Mouse (Mus musculus) embryonic facial prominence, embryonic 14.5 days (tissue): ENCODE results near the gene Prpf8. TPM values are rescaled to one million over a fixed set of nuclear protein-coding genes. Genes with fewer than 3 reads are reported as not detected.

Source experiments
- ATAC-seq: fragments of 200-750 bp; cut with Nextera tagmentation; 2 replicates; pipeline ENCODE4 v1.8.0; 2017; ENCODE audit warnings: low read depth, moderate number of reproducible peaks, moderate TSS enrichment
- DNase-seq: peaks from one replicate; pipeline ENCODE4 v3.0.0-alpha.2; 2015; ENCODE audit warnings: low spot score
- H3K27ac ChIP-seq: fragments of 300-500 bp; sonication (generic); replicated peaks from 2 replicates; pipeline ENCODE4 v1.5.1; 2014; ENCODE audit warnings: low read depth, mild to moderate bottlenecking, low read length, moderate library complexity
- H3K27me3 ChIP-seq: fragments of 300-500 bp; sonication (generic); replicated peaks from 2 replicates; pipeline ENCODE4 v1.6.1; 2014; ENCODE audit warnings: low read length; ENCODE audit not compliant: control insufficient read depth, insufficient read depth
- H3K36me3 ChIP-seq: fragments of 300-500 bp; sonication (generic); 2 replicates; pipeline ENCODE4 v1.6.1; 2014; ENCODE audit warnings: low read length, mixed read lengths; ENCODE audit not compliant: control insufficient read depth, insufficient read depth
- H3K4me1 ChIP-seq: fragments of 300-500 bp; sonication (generic); 2 replicates; pipeline ENCODE4 v1.6.1; 2014; ENCODE audit warnings: antibody characterized with exemption, low read length; ENCODE audit not compliant: control insufficient read depth, insufficient read depth
- H3K4me2 ChIP-seq: fragments of 300-500 bp; sonication (generic); 2 replicates; pipeline ENCODE4 v1.6.1; 2014; ENCODE audit warnings: low read depth, mild to moderate bottlenecking, low read length, moderate library complexity, mixed read lengths
- H3K4me3 ChIP-seq: fragments of 300-500 bp; sonication (generic); 2 replicates; pipeline ENCODE4 v1.5.1; 2014; ENCODE audit warnings: low read depth, mild to moderate bottlenecking, low read length
- H3K9ac ChIP-seq: fragments of 300-500 bp; sonication (generic); 2 replicates; pipeline ENCODE4 v1.6.1; 2014; ENCODE audit warnings: low read depth, mild to moderate bottlenecking, low read length, moderate library complexity, mixed read lengths
- H3K9me3 ChIP-seq: fragments of 300-500 bp; sonication (generic); 2 replicates; pipeline ENCODE4 v1.6.1; 2016; ENCODE audit warnings: low read length; ENCODE audit not compliant: control insufficient read depth
- WGBS: fragments of 180-500 bp; shearing (Covaris S2); extraction: QIAGEN DNeasy Blood & Tissue Kit; methylation state at CpG from one replicate; pipeline ENCODE4 v1.1.7; 2014; 5-methylcytosine and 5-hydroxymethylcytosine counted together
- polyA plus RNA-seq: library from polyadenylated mRNA; unstranded; fragments of >200 nt; fragmentation: Nextera tagmentation; extraction: Ambion mirVana; gene quantifications from 2 replicates; pipeline ENCODE4 v1.2.1, GENCODE M21; 2014

The Prpf8 gene
- polyA plus RNA-seq, 1 experiment from 2014 or later = 76.6 TPM

- Histone ChIP-seq H3K36me3 (no peaks in the 10 kb centered on the region), H3K27ac (peak within 1 kb of the TSS; percentile 82), H3K4me3 (peak within 1 kb of the TSS; percentile 71), H3K4me2 (peak within 1 kb of the TSS; percentile 90), H3K9ac (peak within 1 kb of the TSS; percentile 73), H3K27me3 (no peaks in the 10 kb centered on the region), H3K9me3 (no peaks in the 10 kb centered on the region), H3K4me1 (peaks cover 8% of the 10 kb centered on the region; the same call in 1 of the 2 replicates)
- WGBS = under 1% methylated on average over 59 of the region's 62 CpGs
- DNase-seq (peak; percentile 98), ATAC-seq (peak; percentile 95)
Observed at GRCm38 (mm10) chr11:75531469-75532242, 45.0 kb downstream of the Prpf8 start, which contains the start of gene Slc43a2. Slc43a2 (plus strand) TSS chr11:75531694.

- ATAC-seq (no peak), DNase-seq (no peak)
- Histone ChIP-seq H3K4me1 (peaks cover 8% of the 10 kb centered on the region; the same call in 1 of the 2 replicates), H3K9me3 (no peaks in the 10 kb centered on the region), H3K4me3 (peak overlapping the region; percentile 71), H3K36me3 (no peaks in the 10 kb centered on the region), H3K27me3 (no peaks in the 10 kb centered on the region), H3K9ac (peak overlapping the region; percentile 73), H3K4me2 (peak overlapping the region; percentile 90), H3K27ac (peak overlapping the region; percentile 82)
- 18% methylated on average over 26 of the region's 38 CpGs for WGBS
Observed at GRCm38 (mm10) chr11:75532340-75533277, 46.0 kb downstream of the Prpf8 start.

- no peak overlapping the region for H3K9ac ChIP-seq
- no peaks in the 10 kb centered on the region for H3K27me3 ChIP-seq
- no peak for ATAC-seq
- H3K27ac ChIP-seq = no peak overlapping the region; the same call in 1 of the 2 replicates
- peak overlapping the region; percentile 90 for H3K4me2 ChIP-seq
- WGBS = 73% methylated on average over 6 of the region's 6 CpGs
- no peak overlapping the region for H3K4me3 ChIP-seq
- H3K4me1 ChIP-seq = peaks cover 8% of the 10 kb centered on the region; the same call in 1 of the 2 replicates
- DNase-seq = no peak
- H3K36me3 ChIP-seq = no peaks in the 10 kb centered on the region
- H3K9me3 ChIP-seq = no peaks in the 10 kb centered on the region
Observed at GRCm38 (mm10) chr11:75533314-75534015, 46.8 kb downstream of the Prpf8 start.

GRCm38 (mm10) chr11:75534286-75535033, 47.8 kb downstream of the Prpf8 start:
- Histone ChIP-seq H3K4me1 (peaks cover 8% of the 10 kb centered on the region; the same call in 1 of the 2 replicates), H3K36me3 (no peaks in the 10 kb centered on the region), H3K4me3 (no peak overlapping the region), H3K9ac (no peak overlapping the region), H3K4me2 (0 out of 2 replicates have a peak overlapping the region, but pooled peaks have one; percentile 8), H3K27ac (no peak overlapping the region), H3K9me3 (no peaks in the 10 kb centered on the region), H3K27me3 (no peaks in the 10 kb centered on the region)
- 48% methylated on average over 4 of the region's 4 CpGs for WGBS
- no peak for DNase-seq
- ATAC-seq = no peak

- Histone ChIP-seq H3K9me3 (no peaks in the 10 kb centered on the region), H3K4me2 (no peak overlapping the region), H3K36me3 (no peaks in the 10 kb centered on the region), H3K4me3 (no peak overlapping the region), H3K27me3 (no peaks in the 10 kb centered on the region), H3K4me1 (peaks cover 8% of the 10 kb centered on the region; the same call in 1 of the 2 replicates), H3K9ac (no peak overlapping the region), H3K27ac (no peak overlapping the region)
- ATAC-seq (no peak), DNase-seq (no peak)
- WGBS = 48% methylated on average over 13 of the region's 13 CpGs
Observed at GRCm38 (mm10) chr11:75535106-75535795, 48.6 kb downstream of the Prpf8 start.

GRCm38 (mm10) chr11:75536255-75537024, 49.8 kb downstream of the Prpf8 start:
- ATAC-seq (no peak), DNase-seq (no peak)
- H3K4me2 ChIP-seq = no peak overlapping the region
- H3K4me1 ChIP-seq = peaks cover 8% of the 10 kb centered on the region; the same call in 1 of the 2 replicates
- WGBS = 86% methylated on average over 11 of the region's 12 CpGs
- no peak overlapping the region for H3K27ac ChIP-seq
- no peaks in the 10 kb centered on the region for H3K9me3 ChIP-seq
- no peak overlapping the region for H3K4me3 ChIP-seq
- no peaks in the 10 kb centered on the region for H3K36me3 ChIP-seq
- H3K27me3 ChIP-seq = no peaks in the 10 kb centered on the region
- no peak overlapping the region for H3K9ac ChIP-seq

- Histone ChIP-seq H3K27me3 (no peaks in the 10 kb centered on the region), H3K27ac (no peak overlapping the region; the same call in 1 of the 2 replicates), H3K36me3 (no peaks in the 10 kb centered on the region), H3K9me3 (no peaks in the 10 kb centered on the region), H3K4me1 (peaks cover 8% of the 10 kb centered on the region; the same call in 1 of the 2 replicates), H3K4me3 (no peak overlapping the region), H3K9ac (no peak overlapping the region), H3K4me2 (no peak overlapping the region)
- DNase-seq = no peak
- 88% methylated on average over 8 of the region's 8 CpGs for WGBS
- no peak for ATAC-seq
Observed at GRCm38 (mm10) chr11:75537025-75537414, 50.4 kb downstream of the Prpf8 start.
